Comparison of ENCODE assay signal across 10 mouse cellular contexts in genomic region chr15:81803425-81803951, GRCm38 (mm10). TPM values are rescaled to one million over a fixed set of nuclear protein-coding genes. Genes with fewer than 3 reads are reported as not detected.
DNase-seq lines count a peak whose midpoint lies in the region; ATAC-seq and TF ChIP-seq lines count a peak whose summit lies in the region.
"Had no signal": no experiment of that assay in that cellular context is flagged by ENCODE, and none has a peak within 500 bp of the region (broad histone marks: within the 10 kb centered on the region; RNA-seq: fewer than 3 reads in every experiment).

No protein-coding gene starts in this region.

- H3K27me3 ChIP-seq in heart, embryonic 12.5 days (replicated peaks), result no peaks in the 10 kb centered on the region
- no peaks in the 10 kb centered on the region for H3K27me3 ChIP-seq in lung, postnatal 0 days (replicated peaks; ENCODE audit: insufficient read depth, low read length)
- no peaks in the 10 kb centered on the region for H3K27me3 ChIP-seq in limb, embryonic 14.5 days (ENCODE audit: control insufficient read depth, insufficient read depth, low read length)
- no peaks in the 10 kb centered on the region for H3K27me3 ChIP-seq in stomach, embryonic 15.5 days (replicated peaks)

- peak overlapping the region; percentile 16 for H3K9ac ChIP-seq in heart, embryonic 12.5 days
- H3K9ac ChIP-seq in lung, postnatal 0 days (replicated peaks; ENCODE audit: low read depth), result peak overlapping the region; percentile 53
- peak overlapping the region; percentile 28; the same call in 1 of the 2 replicates for H3K9ac ChIP-seq in limb, embryonic 14.5 days (ENCODE audit: low read depth, low read length, severe bottlenecking)
- no peak overlapping the region for H3K9ac ChIP-seq in stomach, embryonic 15.5 days

- peaks cover 46% of the 10 kb centered on the region for H3K4me1 ChIP-seq in heart, embryonic 12.5 days (replicated peaks)
- H3K4me1 ChIP-seq in lung, postnatal 0 days (ENCODE audit: insufficient read depth, low read depth, low read length), result peaks cover 38% of the 10 kb centered on the region
- H3K4me1 ChIP-seq in limb, embryonic 14.5 days (ENCODE audit: control insufficient read depth, insufficient read depth, low read length), result peaks cover 36% of the 10 kb centered on the region
- H3K4me1 ChIP-seq in stomach, embryonic 15.5 days, result peaks cover 35% of the 10 kb centered on the region

- no peaks in the 10 kb centered on the region for H3K9me3 ChIP-seq in heart, embryonic 12.5 days (replicated peaks)
- H3K9me3 ChIP-seq in lung, postnatal 0 days (ENCODE audit: low read length), result no peaks in the 10 kb centered on the region
- H3K9me3 ChIP-seq in limb, embryonic 14.5 days (ENCODE audit: control insufficient read depth, low read length), result no peaks in the 10 kb centered on the region
- no peaks in the 10 kb centered on the region for H3K9me3 ChIP-seq in stomach, embryonic 15.5 days

- no peak overlapping the region for H3K27ac ChIP-seq in heart, embryonic 12.5 days (ENCODE audit: poor library complexity, severe bottlenecking)
- peak overlapping the region; percentile 99 for H3K27ac ChIP-seq in lung, postnatal 0 days (ENCODE audit: low read length)
- peak overlapping the region; percentile 75; the same call in 1 of the 2 replicates for H3K27ac ChIP-seq in limb, embryonic 14.5 days (replicated peaks; ENCODE audit: low read depth, low read length)
- peak overlapping the region; percentile 89 for H3K27ac ChIP-seq in stomach, embryonic 15.5 days
- H3K27ac ChIP-seq: macrophage had no signal

- ATAC-seq in heart, embryonic 12.5 days (ENCODE audit: insufficient number of reproducible peaks, low FRiP score), result no peak
- ATAC-seq in lung, postnatal 0 days, result no peak
- no peak for ATAC-seq in limb, embryonic 14.5 days (ENCODE audit: low FRiP score, low read depth)
- ATAC-seq in stomach, embryonic 15.5 days (ENCODE audit: insufficient read depth, low FRiP score, low read depth), result no peak

- peak overlapping the region; percentile 42; the same call in 1 of the 2 replicates for H3K4me3 ChIP-seq in heart, embryonic 12.5 days
- peak overlapping the region; percentile 32 for H3K4me3 ChIP-seq in lung, postnatal 0 days (ENCODE audit: low read depth, low read length)
- peak overlapping the region; percentile 41 for H3K4me3 ChIP-seq in limb, embryonic 14.5 days (replicated peaks; ENCODE audit: low read length)
- peak overlapping the region; percentile 46 for H3K4me3 ChIP-seq in stomach, embryonic 15.5 days (replicated peaks)

- no peak for DNase-seq in heart, postnatal 14 days
- no peak for DNase-seq in lung, postnatal 0 days (ENCODE audit: low spot score)
- DNase-seq in lung, postnatal 4 days, result no peak
- DNase-seq in limb, embryonic 14.5 days (ENCODE audit: low spot score), result no peak
- DNase-seq in right cerebral cortex, postnatal 14 days, result no peak
- DNase-seq in frontal cortex, postnatal 25 days (ENCODE audit: low spot score in 2 of 2), result no peak
- DNase-seq: adrenal gland, adult 2 months had no signal

- no peak for TF ChIP-seq POLR2A in limb, embryonic 14.5 days (IDR thresholded peaks at IDR 0.05; ENCODE audit: borderline replicate concordance, extremely low read depth, insufficient read depth, insufficient read length)

- intact Hi-C loops in heart, postnatal 14 days (cut with DNase I), result no loop called here

- WGBS in heart, embryonic 12.5 days, result 52% methylated on average over 4 of the region's 4 CpGs
- 46% methylated on average over 4 of the region's 4 CpGs for WGBS in lung, postnatal 0 days
- WGBS in limb, embryonic 14.5 days, result 55% methylated on average over 4 of the region's 4 CpGs
- 54% methylated on average over 4 of the region's 4 CpGs for WGBS in stomach, embryonic 15.5 days

- H3K4me2 ChIP-seq in heart, embryonic 12.5 days, result peak overlapping the region; percentile 74
- peak overlapping the region; percentile 60 for H3K4me2 ChIP-seq in lung, postnatal 0 days (replicated peaks; ENCODE audit: low read depth, low read length)
- H3K4me2 ChIP-seq in limb, embryonic 14.5 days (replicated peaks; ENCODE audit: low read depth, low read length, severe bottlenecking), result peak overlapping the region; percentile 76
- peak overlapping the region; percentile 83 for H3K4me2 ChIP-seq in stomach, embryonic 15.5 days

- TF ChIP-seq CTCF in lung, postnatal 0 days (IDR thresholded peaks at IDR 0.05), result no peak

- no peak for TF ChIP-seq EP300 in lung, postnatal 0 days (IDR thresholded peaks at IDR 0.05)

- no peaks in the 10 kb centered on the region for H3K36me3 ChIP-seq in heart, embryonic 12.5 days
- no peaks in the 10 kb centered on the region for H3K36me3 ChIP-seq in lung, postnatal 0 days (ENCODE audit: insufficient read depth, low read length)
- no peaks in the 10 kb centered on the region for H3K36me3 ChIP-seq in limb, embryonic 14.5 days (ENCODE audit: control insufficient read depth, insufficient read depth, low read length)
- H3K36me3 ChIP-seq in stomach, embryonic 15.5 days, result no peaks in the 10 kb centered on the region

RNA-seq across cellular contexts. Expression of gene Tef, which starts 1.3 kb away (rescaled TPM):
- polyA plus RNA-seq in heart, embryonic 12.5 days (2016; fragmentation: Nextera tagmentation; extraction: Ambion mirVana), result 26.0 and 27.8 TPM in 2 replicates
- total RNA-seq in heart, postnatal 14 days (2021), result 10 to 100 TPM; 69.3 to 93.0 TPM
- polyA plus RNA-seq in lung, postnatal 0 days (2015; fragmentation: Nextera tagmentation; extraction: Ambion mirVana), result 38.6 and 44.0 TPM in 2 replicates
- polyA plus RNA-seq in limb, embryonic 14.5 days (2012; rRNA removed), result 45.7 and 49.2 TPM in 2 replicates
- 25.5 and 29.3 TPM in 2 replicates for polyA plus RNA-seq in limb, embryonic 14.5 days (2014; fragmentation: Nextera tagmentation; extraction: Ambion mirVana)
- polyA plus RNA-seq in stomach, embryonic 15.5 days (2015; fragmentation: Nextera tagmentation; extraction: Ambion mirVana), result 24.1 and 24.6 TPM in 2 replicates

RNA-seq across cellular contexts. Expression of gene Tob2, which starts 55.1 kb away (rescaled TPM):
- polyA plus RNA-seq in heart, embryonic 12.5 days (2016; fragmentation: Nextera tagmentation; extraction: Ambion mirVana), result 14.6 and 14.7 TPM in 2 replicates
- total RNA-seq in heart, postnatal 14 days (2021), result 100 to 1,000 TPM; 119 to 131 TPM
- 24.8 and 30.0 TPM in 2 replicates for polyA plus RNA-seq in lung, postnatal 0 days (2015; fragmentation: Nextera tagmentation; extraction: Ambion mirVana)
- polyA plus RNA-seq in limb, embryonic 14.5 days (2012; rRNA removed), result 23.7 and 28.1 TPM in 2 replicates
- 23.4 and 24.7 TPM in 2 replicates for polyA plus RNA-seq in limb, embryonic 14.5 days (2014; fragmentation: Nextera tagmentation; extraction: Ambion mirVana)
- polyA plus RNA-seq in stomach, embryonic 15.5 days (2015; fragmentation: Nextera tagmentation; extraction: Ambion mirVana), result 26.6 and 27.9 TPM in 2 replicates

RNA-seq across cellular contexts. Expression of gene Rangap1, which starts 58.2 kb away (rescaled TPM):
- 102 and 106 TPM in 2 replicates for polyA plus RNA-seq in heart, embryonic 12.5 days (2016; fragmentation: Nextera tagmentation; extraction: Ambion mirVana)
- total RNA-seq in heart, postnatal 14 days (2021), result 10 to 100 TPM; 28.1 to 35.2 TPM
- polyA plus RNA-seq in lung, postnatal 0 days (2015; fragmentation: Nextera tagmentation; extraction: Ambion mirVana), result 17.9 and 24.6 TPM in 2 replicates
- 69.7 and 74.3 TPM in 2 replicates for polyA plus RNA-seq in limb, embryonic 14.5 days (2012; rRNA removed)
- 83.7 and 86.6 TPM in 2 replicates for polyA plus RNA-seq in limb, embryonic 14.5 days (2014; fragmentation: Nextera tagmentation; extraction: Ambion mirVana)
- polyA plus RNA-seq in stomach, embryonic 15.5 days (2015; fragmentation: Nextera tagmentation; extraction: Ambion mirVana), result 97.8 and 106 TPM in 2 replicates

RNA-seq across cellular contexts. Expression of gene Zc3h7b, which starts 58.6 kb away (rescaled TPM):
- 27.4 and 30.8 TPM in 2 replicates for polyA plus RNA-seq in heart, embryonic 12.5 days (2016; fragmentation: Nextera tagmentation; extraction: Ambion mirVana)
- 10 to 100 TPM; 74.9 to 78.7 TPM for total RNA-seq in heart, postnatal 14 days (2021)
- polyA plus RNA-seq in lung, postnatal 0 days (2015; fragmentation: Nextera tagmentation; extraction: Ambion mirVana), result 13.8 and 13.9 TPM in 2 replicates
- 61.9 and 70.8 TPM in 2 replicates for polyA plus RNA-seq in limb, embryonic 14.5 days (2012; rRNA removed)
- 38.5 and 43.2 TPM in 2 replicates for polyA plus RNA-seq in limb, embryonic 14.5 days (2014; fragmentation: Nextera tagmentation; extraction: Ambion mirVana)
- polyA plus RNA-seq in stomach, embryonic 15.5 days (2015; fragmentation: Nextera tagmentation; extraction: Ambion mirVana), result 23.8 and 24.1 TPM in 2 replicates
